Mouse (Mus musculus) layer of hippocampus, postnatal 14 days (tissue): Measurements from ENCODE around the gene Kctd2. TPM values are rescaled to one million over a fixed set of nuclear protein-coding genes. Genes with fewer than 3 reads are reported as not detected.
A peak's percentile ranks its signal among the peaks of the same experiment; 100 is the strongest.
"Not testable (repeated sequence)": the region's sequence is repeated elsewhere in the genome, so short reads cannot be mapped to it uniquely, and the experiment has no call there.

ENCODE experiments used
- DNase-seq, 2 experiments: peaks; one replicate each; pipeline ENCODE4 v3.0.0; 2021 to 2022; ENCODE audit warnings: low spot score in 2 of 2, mixed read lengths in 1 of 2
- long read RNA-seq, 2 experiments: library from polyadenylated mRNA; stranded (forward); transcript quantifications; one replicate each; pipeline ENCODE4 v2.0.0; 2021
- total RNA-seq, 2 experiments: library from RNA; stranded (reverse); gene quantifications; 2 replicates each; pipeline ENCODE4 v1.2.3; 2021

The Kctd2 gene
- 10 to 100 TPM; 59.0 to 68.3 TPM for total RNA-seq
- long read RNA-seq, experiment 1, transcript Kctd2-201 (6 exons, 1,764 nt): major isoform, 85 of 98 reads
- long read RNA-seq, experiment 1, partial matches to known transcripts: 3 of 98 reads
- long read RNA-seq, experiment 1, other reads (novel, unspliced or antisense): 6 of 98 reads
- long read RNA-seq, experiment 2, transcript Kctd2-201 (6 exons, 1,764 nt): major isoform, 126 of 138 reads
- long read RNA-seq, experiment 2, partial matches to known transcripts: 2 of 138 reads
- long read RNA-seq, experiment 2, other reads (novel, unspliced or antisense): 9 of 138 reads

DNA sequence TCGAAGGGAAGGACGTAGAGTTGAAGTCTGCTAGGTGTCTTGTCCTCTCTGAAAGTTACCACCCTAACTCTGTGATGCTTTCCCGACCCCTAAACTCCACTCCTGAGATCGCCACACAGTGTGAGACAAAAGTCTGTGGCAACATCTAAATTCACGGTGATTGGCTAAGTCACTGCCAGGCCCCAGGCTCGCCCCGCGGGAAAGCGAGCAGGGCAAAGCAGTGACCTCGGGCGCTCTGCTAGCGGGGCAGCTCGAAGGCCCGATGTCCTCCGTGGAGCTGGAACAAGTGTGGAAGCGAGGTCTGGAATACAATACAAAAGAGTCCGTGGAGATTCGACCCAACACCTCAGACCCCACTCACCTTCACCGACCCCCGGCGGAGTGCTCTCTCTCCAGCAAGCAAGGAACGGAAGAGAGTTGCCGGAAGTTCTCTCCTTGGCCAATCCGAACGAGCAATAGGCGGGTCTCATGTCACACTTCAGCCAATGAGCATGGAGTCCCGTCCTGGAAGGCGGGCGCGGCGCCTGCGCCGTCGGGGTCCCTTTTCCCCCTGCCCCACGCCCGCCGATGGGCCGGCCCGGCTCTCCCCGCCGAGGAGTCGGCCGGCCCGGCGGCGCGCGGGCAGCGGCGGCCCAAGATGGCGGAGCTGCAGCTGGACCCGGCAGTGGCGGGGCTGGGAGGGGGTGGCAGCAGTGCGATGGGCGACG is at the start of gene Kctd2, which contains the start of gene Atp5h:
Gene Kctd2, plus strand, starts transcription at position 598 of the 707 bp plus-strand sequence.
Gene Atp5h, minus strand, starts transcription at position 432 of the 707 bp plus-strand sequence.
- DNase-seq: peak; percentile 91 to 97

DNA sequence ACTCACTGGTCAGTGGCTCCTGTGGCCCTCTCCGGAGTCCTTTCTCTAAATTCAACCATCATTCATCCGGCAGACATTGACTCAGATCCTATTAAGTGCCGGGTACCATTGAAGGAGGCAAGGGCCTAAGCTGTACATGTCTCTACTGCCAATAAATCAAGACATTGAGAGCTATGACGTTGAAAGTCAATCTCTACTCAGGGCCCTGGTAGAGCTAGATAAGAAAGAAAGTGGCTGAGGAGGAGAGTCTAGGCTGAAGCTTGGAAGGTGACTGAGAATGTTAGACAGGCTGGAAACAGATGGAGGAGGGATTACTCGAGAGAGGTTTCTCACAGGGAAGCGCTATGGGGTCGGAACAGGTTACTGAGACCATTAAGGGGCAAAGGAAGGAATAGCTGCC is 49.6 kb upstream of the Kctd2 start:
- DNase-seq: no peak

DNA sequence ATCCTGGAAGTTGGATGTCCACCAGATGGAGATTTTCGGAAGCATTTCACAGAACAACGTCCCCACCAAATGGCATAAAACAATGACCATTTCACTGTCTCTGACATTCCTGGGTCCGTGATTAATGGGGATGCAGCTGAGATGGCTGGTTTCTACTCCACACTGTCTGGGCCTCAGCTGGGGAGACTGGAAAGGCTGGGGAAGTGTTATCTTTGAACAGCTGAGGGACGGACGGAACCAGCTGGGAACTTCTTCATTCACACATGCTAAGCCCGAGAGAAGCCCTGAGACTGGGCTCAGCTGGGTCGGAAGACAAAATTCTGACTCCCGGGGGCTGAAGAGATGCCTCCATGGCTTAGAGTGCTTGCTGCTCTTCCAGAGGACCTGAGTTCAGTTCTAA is 48.6 kb upstream of the Kctd2 start:
- DNase-seq: no peak

DNA sequence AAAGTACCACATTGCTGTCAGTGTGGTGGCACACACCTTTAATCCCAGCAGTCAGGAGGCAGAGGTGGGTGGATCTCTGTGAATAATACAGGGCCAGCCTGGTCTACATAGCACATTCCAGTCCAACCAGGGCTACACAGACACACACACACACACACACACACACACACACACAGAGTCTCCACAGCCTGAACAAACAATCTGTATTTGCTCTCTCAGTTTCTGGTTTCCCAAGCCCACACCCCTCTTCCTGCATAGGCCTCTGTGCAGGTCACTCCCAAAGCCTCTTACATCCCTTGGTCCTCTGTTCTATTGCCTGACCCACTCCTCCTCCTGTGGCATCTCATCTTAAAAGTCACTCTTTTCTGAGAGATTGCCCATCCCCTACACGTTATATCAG is 47.9 kb upstream of the Kctd2 start:
- DNase-seq: no peak

DNA sequence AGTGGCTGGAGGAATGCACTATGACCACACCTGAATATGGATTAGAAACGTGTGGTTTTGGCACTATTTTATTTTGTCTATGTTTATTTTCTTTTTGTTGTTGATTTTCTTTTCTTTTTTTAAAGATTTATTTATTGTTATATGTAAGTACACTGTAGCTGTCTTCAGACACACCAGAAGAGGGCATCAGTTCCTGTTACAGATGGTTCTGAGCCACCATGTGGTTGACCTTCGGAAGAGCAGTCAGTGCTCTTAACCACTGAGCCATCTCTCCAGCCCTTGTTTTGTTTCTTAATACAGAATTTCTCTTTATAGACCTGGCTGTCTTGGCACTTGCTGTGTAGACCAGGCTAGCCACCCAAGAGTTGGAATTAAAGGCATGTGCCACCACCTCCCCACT is 47.2 kb upstream of the Kctd2 start:
- DNase-seq: no peak

DNA sequence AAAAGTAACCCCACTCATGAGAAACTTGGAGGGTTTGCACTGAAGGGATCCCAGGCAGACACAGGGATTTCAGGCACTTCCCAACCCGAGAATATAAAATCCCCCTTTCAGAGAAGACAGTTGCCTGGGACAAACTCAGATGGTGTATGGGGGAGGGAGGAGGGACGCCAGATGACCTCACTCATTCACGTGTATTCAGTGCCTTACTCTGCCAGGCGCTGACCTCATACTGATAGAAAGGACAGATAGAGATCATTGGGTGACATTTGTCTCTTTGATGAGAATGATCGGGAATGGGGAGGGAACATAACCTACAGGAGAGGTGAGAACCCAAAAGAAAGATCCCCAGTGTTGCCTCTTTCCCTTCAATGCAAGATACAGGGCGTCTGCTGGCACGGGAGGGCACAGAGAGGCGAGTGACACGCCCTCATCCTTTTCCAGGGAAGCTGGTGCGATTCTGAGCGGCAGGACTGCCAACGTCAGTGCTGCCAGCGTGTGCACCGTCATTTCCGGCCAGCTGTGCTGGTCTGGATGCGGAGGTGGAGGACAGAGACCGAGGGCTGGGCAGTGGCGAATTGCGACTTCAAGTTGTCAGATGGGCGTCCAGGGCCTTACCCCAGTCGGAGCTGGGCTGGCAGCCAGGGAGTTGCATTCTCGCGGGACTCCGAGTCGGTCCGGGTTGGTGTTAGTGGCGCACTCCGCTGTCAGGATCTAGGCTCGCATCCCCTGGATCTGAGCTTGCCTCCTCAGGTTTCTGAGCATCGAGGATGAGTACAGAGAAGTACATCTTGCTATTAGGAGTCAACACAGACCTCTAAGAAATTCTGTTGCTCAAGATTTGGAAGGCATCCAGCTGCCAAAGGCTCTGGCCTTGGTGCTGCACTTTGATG is 45.9 kb upstream of the Kctd2 start:
- DNase-seq: peak; percentile 60 to 70

DNA sequence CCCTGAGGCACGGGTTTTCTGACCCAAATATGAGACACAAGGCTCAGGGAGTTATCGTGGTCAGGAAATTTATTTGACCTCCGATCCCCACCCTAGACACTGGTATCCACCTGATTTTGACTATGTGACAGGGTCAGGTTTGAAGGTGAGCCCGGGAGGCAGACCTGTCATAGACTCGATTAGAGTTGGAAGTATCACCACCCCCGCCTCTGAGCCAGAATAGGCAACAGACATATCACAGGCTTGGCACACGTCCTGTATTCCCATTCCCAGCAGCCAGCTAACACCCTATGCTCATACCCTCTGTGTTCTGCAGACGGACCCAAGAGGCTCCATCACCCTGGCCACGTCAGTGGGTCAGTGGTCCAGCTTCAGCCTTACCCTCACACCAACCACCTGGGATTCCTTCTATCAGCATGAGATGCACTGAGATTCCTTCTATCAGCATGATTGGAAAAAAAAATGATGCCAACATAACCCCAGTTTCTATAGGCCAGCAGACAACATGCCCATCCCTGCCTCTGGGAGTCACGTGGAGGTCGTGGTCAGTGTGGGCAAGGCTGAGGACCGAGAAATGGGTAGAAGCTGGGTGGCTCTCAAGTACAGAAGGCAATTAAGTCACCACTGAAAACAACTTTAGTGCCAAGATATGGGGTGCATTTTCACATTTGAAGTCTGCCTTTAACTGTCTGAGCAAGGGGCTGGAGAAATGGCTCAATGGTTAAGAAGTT is 45.1 kb upstream of the Kctd2 start:
- DNase-seq: peak; percentile 58 to 63

DNA sequence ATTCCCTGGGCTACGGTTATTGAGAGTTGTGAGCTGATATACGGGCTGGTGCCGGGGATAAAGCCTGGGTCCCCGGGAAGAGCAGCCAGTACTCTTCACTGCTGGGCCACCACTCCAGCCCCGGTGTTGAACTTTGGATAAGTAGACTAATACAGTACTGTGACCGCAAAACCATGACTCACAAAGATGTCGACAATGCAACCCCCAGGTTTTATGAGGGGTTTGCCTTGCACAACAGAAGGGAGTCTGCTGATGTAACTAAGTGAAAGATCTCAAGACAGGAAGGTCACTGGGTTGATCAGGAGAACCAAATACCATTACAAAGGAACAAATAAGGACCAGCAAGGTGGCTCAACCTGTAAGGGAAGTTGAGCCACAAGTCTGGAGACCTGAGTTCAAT is 43.2 kb upstream of the Kctd2 start:
- no peak for DNase-seq

DNA sequence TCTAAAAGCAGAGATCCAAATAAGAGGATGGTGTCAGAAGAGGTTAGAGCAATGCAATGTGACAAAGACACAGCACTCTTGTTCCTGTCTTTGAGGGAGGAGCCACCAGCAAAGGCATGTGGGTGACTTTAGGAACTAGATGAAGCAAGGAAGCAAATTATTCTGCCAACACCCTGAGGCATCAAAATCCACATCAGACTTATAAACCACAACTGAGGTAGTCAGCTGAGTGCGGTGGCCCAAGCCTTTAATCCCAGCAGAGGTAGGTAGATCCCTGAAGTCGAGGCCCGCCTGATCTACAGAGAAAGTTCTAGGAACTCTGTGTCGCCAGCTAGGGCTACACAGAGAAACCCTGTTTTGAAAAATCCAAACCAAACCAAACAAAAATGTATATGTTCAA is 42.7 kb upstream of the Kctd2 start:
- DNase-seq: no peak

DNA sequence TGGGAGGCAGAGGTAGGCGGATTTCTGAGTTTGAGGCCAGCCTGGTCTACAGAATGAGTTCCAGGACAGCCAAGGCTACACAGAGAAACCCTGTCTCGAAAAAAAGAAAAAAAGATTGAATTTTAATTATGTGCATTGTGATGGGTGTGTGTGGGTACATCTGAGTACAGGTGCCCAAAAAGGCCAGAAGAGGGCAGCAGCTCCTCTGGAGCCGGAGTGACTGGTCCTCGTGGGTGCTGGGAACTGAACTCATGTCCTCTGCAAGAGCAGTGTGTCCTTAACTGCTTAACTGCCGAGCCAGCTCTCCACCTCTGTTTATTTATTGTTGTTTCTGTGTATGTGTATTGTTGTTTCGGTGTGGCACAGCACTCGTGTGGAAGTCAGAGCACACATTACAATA is 42.1 kb upstream of the Kctd2 start:
- DNase-seq: no peak

DNA sequence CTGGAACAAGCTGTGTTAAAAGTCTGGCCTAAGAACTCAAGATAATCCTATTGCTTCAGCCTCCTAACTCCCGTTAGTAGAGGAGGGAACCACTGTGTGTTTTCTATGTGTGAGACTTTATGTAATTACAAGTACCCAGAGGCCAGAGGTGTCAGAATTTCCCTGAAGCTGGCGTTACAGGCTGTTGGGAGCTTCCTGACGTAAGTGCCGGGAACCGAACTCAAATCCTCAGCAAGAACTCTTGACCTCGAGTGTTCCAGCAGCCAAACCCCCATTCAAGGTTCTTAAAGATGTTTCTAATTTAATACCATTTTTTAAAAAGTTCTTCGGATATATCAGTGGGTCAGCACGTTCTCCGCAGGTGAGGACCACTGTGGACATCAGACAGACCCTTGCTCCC is 38.7 kb upstream of the Kctd2 start:
- no peak for DNase-seq

DNA sequence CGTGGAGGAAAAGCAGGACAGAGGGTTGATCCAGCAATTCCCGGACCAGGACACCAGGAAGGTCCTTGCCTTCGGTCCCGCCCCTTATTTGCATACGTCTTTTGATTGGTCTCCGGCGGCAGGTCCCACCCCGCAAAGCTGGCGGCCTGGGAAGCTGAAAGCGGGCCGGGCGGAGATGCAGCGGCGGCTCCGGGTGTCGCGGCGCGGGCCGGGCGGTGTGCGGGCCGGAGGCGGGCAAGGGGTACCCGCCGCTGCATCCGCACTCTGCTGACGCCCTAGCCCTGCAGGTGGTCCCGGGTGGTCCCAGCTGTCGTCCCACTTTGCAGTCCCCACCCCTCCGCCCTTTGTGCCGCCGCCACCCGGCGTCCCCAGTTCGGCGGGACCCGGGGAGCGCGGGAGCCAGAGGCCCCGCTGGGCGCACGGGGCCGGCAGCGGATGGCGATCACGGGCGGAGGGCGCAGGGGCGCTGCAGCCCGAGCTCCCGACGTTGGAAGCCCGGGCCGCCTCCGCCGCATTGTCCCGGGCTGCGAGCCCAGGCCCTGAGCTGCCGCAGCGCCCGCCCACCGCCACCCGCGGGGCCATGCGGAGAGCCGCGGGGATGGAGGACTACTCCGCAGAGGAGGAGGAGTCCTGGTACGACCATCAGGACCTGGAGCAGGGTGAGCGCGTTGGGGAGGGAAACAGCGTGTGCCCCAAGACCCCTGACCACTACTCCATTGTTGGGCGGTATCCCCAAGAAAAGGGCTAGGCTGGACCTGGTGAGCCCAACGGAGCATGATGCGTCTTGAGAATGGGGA is 38.0 kb upstream of the Kctd2 start, which contains the start of gene Cdr2l:
Gene Cdr2l, plus strand, starts transcription at position 174 of the 797 bp plus-strand sequence.
- peak; percentile 84 to 91 for DNase-seq

DNA sequence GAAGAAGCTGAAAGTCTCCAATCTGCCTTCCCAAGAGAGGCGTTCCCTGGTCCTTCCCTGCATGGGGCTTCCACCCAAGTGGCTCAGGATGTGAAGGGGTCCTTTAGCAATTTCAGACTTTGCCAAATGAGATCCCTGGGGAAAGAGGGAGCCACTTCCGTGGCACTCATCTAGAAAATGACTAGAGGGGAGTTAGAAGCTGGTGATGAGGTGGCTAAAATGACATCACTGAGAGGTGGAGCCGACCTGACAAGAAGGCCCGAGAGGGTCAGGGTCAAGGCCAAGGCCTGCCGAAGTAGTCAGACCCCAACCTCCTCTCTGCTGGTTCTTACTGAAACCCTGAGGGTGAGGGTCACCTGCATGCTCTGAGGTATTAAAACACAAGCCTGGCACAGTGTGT is 37.0 kb upstream of the Kctd2 start:
- no peak for DNase-seq

DNA sequence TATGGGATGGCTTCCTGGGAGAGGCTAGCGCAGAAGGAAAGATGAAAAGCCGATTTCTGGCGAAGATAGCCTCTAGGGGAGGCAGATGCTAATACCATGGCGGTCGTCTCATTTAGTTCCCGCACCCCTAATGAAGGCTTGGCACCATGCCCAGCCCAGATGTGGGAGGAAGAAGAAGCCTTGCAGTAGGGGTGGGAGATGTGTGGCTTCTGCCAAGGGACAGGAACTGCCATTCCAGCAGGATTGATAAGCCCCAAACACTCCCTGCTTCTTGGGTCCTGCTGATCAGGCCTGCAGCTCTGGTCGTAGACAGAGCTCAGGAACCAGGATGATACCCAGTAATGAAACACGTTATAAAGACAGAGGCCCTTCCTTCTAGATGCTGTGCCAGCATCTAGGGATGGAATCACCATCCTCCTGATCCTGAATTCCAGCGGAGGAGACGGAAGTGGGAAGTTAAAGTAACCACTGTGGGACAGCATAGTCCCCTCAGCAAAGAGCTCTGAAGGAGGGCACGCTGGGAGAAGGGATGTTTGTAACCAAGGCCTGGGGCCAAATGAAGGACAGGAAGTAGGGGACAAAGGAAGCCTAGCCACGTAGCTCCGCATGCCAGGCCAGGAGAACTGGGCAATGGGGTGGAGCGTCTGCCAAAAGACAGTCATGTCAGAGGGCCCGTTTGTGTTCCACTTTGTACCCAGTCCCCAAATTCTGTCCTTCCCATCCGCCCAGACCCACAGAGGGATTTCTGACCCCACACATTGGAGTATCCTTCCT is 36.0 kb upstream of the Kctd2 start:
- DNase-seq: peak; percentile 43 to 69

DNA sequence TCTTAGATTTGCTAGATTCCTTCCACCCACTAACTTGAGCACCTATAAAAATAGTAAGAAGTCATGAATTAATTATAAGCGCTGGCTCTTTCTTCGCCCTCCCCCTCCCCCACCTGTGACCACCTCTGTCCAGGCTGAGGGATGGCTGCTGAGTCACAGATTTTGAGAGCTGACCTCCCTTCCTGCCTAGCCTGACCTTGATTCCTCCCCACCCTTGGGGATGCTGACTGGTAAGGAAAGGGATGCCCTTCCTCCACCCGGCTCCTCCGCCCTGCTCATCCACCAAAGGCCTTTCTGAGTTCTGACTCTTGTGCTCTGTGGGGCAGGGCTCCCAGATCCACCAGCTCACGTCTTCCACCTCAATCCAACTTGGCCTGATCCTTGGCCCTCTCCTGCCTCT is 35.3 kb upstream of the Kctd2 start:
- DNase-seq: no peak

DNA sequence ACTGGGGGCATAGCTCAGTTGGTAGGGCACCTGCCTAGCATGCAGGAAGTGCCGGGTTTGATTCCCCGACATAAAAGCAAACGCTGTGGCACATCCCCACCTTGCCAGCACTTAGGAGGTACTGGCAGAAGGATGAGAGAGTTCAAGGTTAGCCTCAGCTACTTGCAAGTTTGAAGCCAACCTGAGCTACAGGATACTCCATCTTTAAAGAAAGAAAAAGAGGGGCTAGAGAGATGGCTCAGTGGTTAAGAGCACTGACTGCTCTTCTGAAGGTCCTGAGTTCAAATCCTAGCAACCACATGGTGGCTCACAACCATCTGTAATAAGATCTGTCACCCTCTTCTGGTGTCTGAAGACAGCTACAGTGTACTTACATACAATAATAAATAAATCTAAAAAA is 33.1 kb upstream of the Kctd2 start:
- not testable (repeated sequence) for DNase-seq

DNA sequence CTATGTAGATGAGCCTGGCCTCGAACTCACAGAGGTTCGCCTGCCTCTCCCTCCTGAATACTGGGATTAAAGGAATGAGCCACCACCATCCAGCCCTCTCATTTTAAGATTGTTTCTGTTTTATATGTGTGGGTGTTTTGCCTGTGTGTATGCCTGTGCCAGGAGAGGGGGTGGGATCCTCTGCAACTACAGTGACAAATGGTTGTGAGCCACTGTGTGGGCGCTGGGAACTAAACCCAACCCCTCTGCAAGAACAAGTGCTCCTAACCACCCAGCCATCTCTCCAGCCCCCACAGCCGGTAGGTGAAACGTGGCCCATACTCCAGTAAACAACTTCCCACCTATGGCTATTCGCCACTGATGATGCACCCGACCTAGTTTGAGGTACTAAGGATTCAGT is 28.6 kb upstream of the Kctd2 start:
- DNase-seq: no peak

DNA sequence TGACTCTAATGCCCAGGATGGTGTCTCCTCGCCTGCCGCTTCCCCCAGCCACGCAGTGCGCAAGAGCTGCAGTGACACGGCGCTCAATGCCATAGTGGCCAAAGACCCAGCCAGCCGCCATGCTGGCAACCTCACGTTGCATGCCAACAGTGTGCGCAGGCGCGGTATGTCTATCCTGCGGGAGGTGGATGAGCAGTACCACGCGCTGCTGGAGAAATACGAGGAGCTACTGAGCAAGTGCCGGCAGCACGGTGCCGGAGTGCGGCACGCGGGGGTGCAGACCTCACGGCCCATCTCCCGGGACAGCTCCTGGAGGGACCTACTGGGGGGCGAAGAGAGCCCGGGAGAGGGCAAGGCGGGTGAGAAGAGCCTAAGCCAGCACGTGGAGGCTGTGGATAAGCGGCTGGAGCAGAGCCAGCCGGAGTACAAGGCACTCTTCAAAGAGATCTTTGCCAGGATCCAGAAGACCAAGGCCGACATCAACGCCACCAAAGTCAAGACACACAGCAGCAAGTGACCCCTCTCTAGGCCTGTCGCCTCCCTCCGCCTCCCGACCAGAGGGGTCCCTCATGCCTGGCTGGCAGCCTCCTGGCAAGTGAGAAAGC is 26.1 kb upstream of the Kctd2 start:
- no peak for DNase-seq

DNA sequence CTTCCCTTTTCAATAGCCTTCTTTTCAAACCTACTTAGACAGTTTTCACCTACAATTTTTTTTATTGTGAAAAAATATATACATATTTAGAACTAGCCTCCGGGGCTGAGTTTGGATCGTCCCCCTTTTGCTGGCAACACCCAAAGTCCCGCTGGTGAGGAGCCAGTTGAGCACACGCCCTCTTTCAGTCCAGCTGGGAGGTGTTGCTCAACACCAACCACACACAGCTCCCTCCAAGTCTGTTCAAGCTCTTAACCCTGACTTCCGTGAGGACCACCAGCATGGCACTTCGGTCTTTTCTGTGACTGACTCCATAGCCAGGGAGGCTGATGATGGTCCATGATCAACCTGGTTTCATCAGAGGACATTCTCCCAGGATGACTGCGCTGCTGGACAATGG is 21.8 kb upstream of the Kctd2 start:
- no peak for DNase-seq
